Mouse (Mus musculus): Measurements from ENCODE around the gene Isy1. TPM values are rescaled to one million over a fixed set of nuclear protein-coding genes. Genes with fewer than 3 reads are reported as not detected.
A peak's percentile ranks its signal among the peaks of the same experiment; 100 is the strongest.

The Isy1 gene
- total and polyA plus RNA-seq, 3 experiments = 43.8 to 140 (median 77.4) TPM

GRCm38 (mm10) chr6:87808521-87808920 is 30.1 kb downstream of the Isy1 start:
- Histone ChIP-seq H3K79me2 (replicated peaks; ENCODE audit: control insufficient read depth, extremely low read depth, insufficient read depth, poor library complexity, severe bottlenecking) (peaks cover 37% of the 10 kb centered on the region), H3K27me3 (replicated peaks) (no peaks in the 10 kb centered on the region), H3K9me3 (replicated peaks; ENCODE audit: low read length) (no peaks in the 10 kb centered on the region), H3K27ac (ENCODE audit: insufficient read depth, low read depth) (peak overlapping the region; percentile 48), H3K4me3 (replicated peaks in 1 of 3; ENCODE audit: low read depth in 2 of 3, low read length in 2 of 3, poor library complexity in 1 of 3) (peak overlapping the region in 1 of 3 experiments; percentile 75), H3K4me2 (ENCODE audit: insufficient read depth, low read depth, poor library complexity, severe bottlenecking) (peak overlapping the region; percentile 53), H3K4me1 (ENCODE audit: control insufficient read depth in 1 of 2, insufficient read depth in 2 of 2) (peaks cover 17 to 66% of the 10 kb centered on the region in 2 experiments), H3K36me3 (replicated peaks in 1 of 2; ENCODE audit: control insufficient read depth in 1 of 2, insufficient read depth in 1 of 2, low read length in 1 of 2) (peaks cover 6 to 38% of the 10 kb centered on the region in 2 experiments), H3K9ac (ENCODE audit: insufficient read depth, low read depth) (peak overlapping the region; percentile 52)
- in situ Hi-C loops (cut with MboI; ENCODE audit: low pct_ligation_motif_present, low pct_unique_long_range_greater_than_20kb, low sequenced_read_pairs) = no loop called here
- TF ChIP-seq CTCF (conservative IDR thresholded peaks at IDR 0.05 in 1 of 2, IDR thresholded peaks at IDR 0.05 in 1 of 2; ENCODE audit: low read depth in 2 of 2, low read length in 2 of 2) (no peak), SIN3A (IDR thresholded peaks at IDR 0.05; ENCODE audit: low read length) (no peak), ZKSCAN1 (IDR thresholded peaks at IDR 0.05; ENCODE audit: borderline replicate concordance, low read depth, low read length) (no peak), JUND (conservative IDR thresholded peaks at IDR 0.05; ENCODE audit: low read depth, low read length) (no peak), POLR2AphosphoS2 (IDR thresholded peaks at IDR 0.05; ENCODE audit: low read depth, low read length) (no peak), USF2 (conservative IDR thresholded peaks at IDR 0.05; ENCODE audit: low read depth, low read length) (no peak), ELF1 (IDR thresholded peaks at IDR 0.05; ENCODE audit: low read depth, low read length) (no peak), MEF2A (IDR thresholded peaks at IDR 0.05; ENCODE audit: borderline replicate concordance, low read depth, low read length) (no peak), JUN (IDR thresholded peaks at IDR 0.05; ENCODE audit: insufficient read depth, low read depth, low read length) (no peak), NELFE (IDR thresholded peaks at IDR 0.05; ENCODE audit: low read depth, low read length) (no peak), RAD21 (IDR thresholded peaks at IDR 0.05; ENCODE audit: low read depth, low read length) (no peak), CHD2 (IDR thresholded peaks at IDR 0.05; ENCODE audit: low read length) (no peak), HCFC1 (IDR thresholded peaks at IDR 0.05; ENCODE audit: low read depth, low read length) (no peak), TCF12 (IDR thresholded peaks at IDR 0.05; ENCODE audit: low read depth, low read length) (no peak), ETS1 (conservative IDR thresholded peaks at IDR 0.05; ENCODE audit: low read depth, low read length) (no peak), NRF1 (IDR thresholded peaks at IDR 0.05; ENCODE audit: low read depth, low read length) (no peak), TBP (conservative IDR thresholded peaks at IDR 0.05; ENCODE audit: low read depth, low read length) (no peak)
- dilution Hi-C loops (cut with MboI; ENCODE audit: extremely low pct_ligation_motif_present, extremely low pct_unique_long_range_greater_than_20kb, low sequenced_read_pairs) = no loop called here
- DNase-seq (ENCODE audit: extremely low read depth) = no peak

- TF ChIP-seq MAFK (IDR thresholded peaks at IDR 0.05; ENCODE audit: insufficient replicate concordance, low read length) = no peak
- TF ChIP-seq TBP (conservative IDR thresholded peaks at IDR 0.05; ENCODE audit: low read depth, low read length) = no peak
- no peak for TF ChIP-seq MEF2A (IDR thresholded peaks at IDR 0.05; ENCODE audit: borderline replicate concordance, low read depth, low read length)
- TF ChIP-seq BHLHE40 (IDR thresholded peaks at IDR 0.05; ENCODE audit: low read depth, low read length) = peak; percentile 36; the same call in 1 of the 2 replicates
- no peak for TF ChIP-seq NELFE (IDR thresholded peaks at IDR 0.05; ENCODE audit: low read depth, low read length)
- TF ChIP-seq MXI1 (IDR thresholded peaks at IDR 0.05; ENCODE audit: low read depth, low read length) = peak; percentile 21; the same call in 1 of the 2 replicates
- H3K4me1 ChIP-seq (ENCODE audit: control insufficient read depth in 1 of 2, insufficient read depth in 2 of 2) = peaks cover 17 to 60% of the 10 kb centered on the region in 2 experiments
- H3K9ac ChIP-seq (ENCODE audit: insufficient read depth, low read depth) = peak overlapping the region; percentile 52
- no peaks in the 10 kb centered on the region for H3K9me3 ChIP-seq (replicated peaks; ENCODE audit: low read length)
- peak overlapping the region; percentile 48 for H3K27ac ChIP-seq (ENCODE audit: insufficient read depth, low read depth)
- peak overlapping the region; percentile 53 for H3K4me2 ChIP-seq (ENCODE audit: insufficient read depth, low read depth, poor library complexity, severe bottlenecking)
- H3K79me2 ChIP-seq (replicated peaks; ENCODE audit: control insufficient read depth, extremely low read depth, insufficient read depth, poor library complexity, severe bottlenecking) = peaks cover 37% of the 10 kb centered on the region
- dilution Hi-C loops (cut with MboI; ENCODE audit: extremely low pct_ligation_motif_present, extremely low pct_unique_long_range_greater_than_20kb, low sequenced_read_pairs) = no loop called here
- H3K27me3 ChIP-seq (replicated peaks) = no peaks in the 10 kb centered on the region
- in situ Hi-C loops (cut with MboI; ENCODE audit: low pct_ligation_motif_present, low pct_unique_long_range_greater_than_20kb, low sequenced_read_pairs) = no loop called here
- no peak for DNase-seq (ENCODE audit: extremely low read depth)
- H3K36me3 ChIP-seq (replicated peaks in 1 of 2; ENCODE audit: control insufficient read depth in 1 of 2, insufficient read depth in 1 of 2, low read length in 1 of 2) = peaks cover 6 to 31% of the 10 kb centered on the region in 2 experiments
- H3K4me3 ChIP-seq (replicated peaks in 1 of 3; ENCODE audit: low read depth in 2 of 3, low read length in 2 of 3, poor library complexity in 1 of 3) = no peak overlapping the region
Measured at GRCm38 (mm10) chr6:87807735-87808440, 30.7 kb downstream of the Isy1 start.

Data from CH12.LX (cell line).